Mouse (Mus musculus): ENCODE data around the gene Scin. TPM values are rescaled to one million over a fixed set of nuclear protein-coding genes. Genes with fewer than 3 reads are reported as not detected.

The Scin gene
- total RNA-seq, 2 experiments from 2014 or later = 0.18 TPM; not detected in 1

DNA sequence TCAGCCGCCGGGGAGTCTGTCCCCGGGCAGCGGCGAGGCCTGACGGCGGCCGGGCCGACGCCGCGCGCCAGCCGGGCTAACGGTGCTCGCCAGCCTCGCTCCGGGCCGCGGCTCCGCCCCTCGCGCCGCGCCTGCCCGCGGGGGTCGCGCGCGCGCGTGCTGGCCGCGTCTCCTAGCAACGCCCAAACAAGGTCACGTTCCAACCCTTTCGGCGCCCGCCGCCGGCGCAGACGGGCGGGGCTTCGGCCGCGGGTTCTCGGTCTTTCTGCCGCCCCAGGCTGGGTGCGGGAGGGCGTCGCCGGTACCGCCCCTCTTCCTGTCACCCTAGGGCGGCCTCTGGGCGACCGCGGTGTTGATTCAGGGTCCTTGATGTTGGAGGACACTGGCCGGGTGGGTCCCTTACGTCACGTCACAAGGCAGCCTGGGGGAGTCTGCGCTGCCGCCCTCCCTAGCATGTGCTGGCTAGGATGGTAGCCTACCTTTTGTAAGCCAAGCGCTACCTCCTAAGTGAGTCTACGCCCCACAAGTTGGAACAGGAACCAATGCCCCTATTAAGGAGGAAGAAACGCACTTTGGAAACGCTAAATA is 96.1 kb downstream of the Scin start, which contains the start of gene Arl4a:
Gene Arl4a (minus strand): TSS at position 150 of the 588 bp plus-strand sequence.
- DNase-seq (ENCODE audit: low spot score in 2 of 2) = peak; percentile 87 to 90
- intact Hi-C loops (cut with DNase I) = loop anchor here (1.0 to 5.0 kb wide), 3 partner anchors 81 to 373 kb away; no protein-coding TSS in a partner anchor

GRCm38 (mm10) chr12:40037226-40037813 is 96.7 kb downstream of the Scin start:
- peak; percentile 98 for DNase-seq (ENCODE audit: low spot score in 2 of 2)
- intact Hi-C loops (cut with DNase I) = loop anchor here (1.0 to 5.0 kb wide), 3 partner anchors 81 to 372 kb away; no protein-coding TSS in a partner anchor

- intact Hi-C loops (cut with DNase I) = loop anchor here (1.0 to 5.0 kb wide), 3 partner anchors 80 to 371 kb away; no protein-coding TSS in a partner anchor
- DNase-seq (ENCODE audit: low spot score in 2 of 2) = no peak
Measured at GRCm38 (mm10) chr12:40036666-40037065, 97.4 kb downstream of the Scin start.

- intact Hi-C loops (cut with DNase I) = loop anchor here (5.0 kb wide), 1 partner anchor 298 kb away; no protein-coding TSS in a partner anchor
- DNase-seq (ENCODE audit: low spot score in 2 of 2) = no peak
Measured at GRCm38 (mm10) chr12:40035506-40035905, 98.5 kb downstream of the Scin start.

GRCm38 (mm10) chr12:40029201-40029600 is 104.8 kb downstream of the Scin start:
- no peak for DNase-seq (ENCODE audit: low spot score in 2 of 2)
- intact Hi-C loops (cut with DNase I) = no loop called here

GRCm38 (mm10) chr12:40027846-40028245 is 106.2 kb downstream of the Scin start:
- intact Hi-C loops (cut with DNase I) = no loop called here
- DNase-seq (ENCODE audit: low spot score in 2 of 2) = no peak

DNA sequence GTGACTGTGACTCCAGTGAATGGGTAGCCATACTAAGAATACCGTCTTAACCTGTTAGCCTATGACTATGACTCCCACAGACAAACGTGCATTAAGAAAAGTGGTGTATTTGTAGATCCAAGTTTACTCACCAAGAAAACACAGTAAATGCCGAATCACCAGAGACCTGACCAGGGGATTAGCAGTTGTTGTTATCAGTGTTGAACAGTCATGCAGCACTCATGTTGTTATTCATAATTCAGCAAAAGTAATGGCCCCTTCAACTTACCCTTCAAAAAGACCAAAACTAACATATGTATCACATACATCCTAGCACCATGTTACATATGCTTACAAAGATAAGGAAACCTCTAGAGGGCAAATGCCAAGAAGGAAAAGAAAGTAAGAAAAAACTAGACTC is 106.6 kb downstream of the Scin start:
- DNase-seq (ENCODE audit: low spot score in 2 of 2) = no peak
- intact Hi-C loops (cut with DNase I) = no loop called here

GRCm38 (mm10) chr12:40023918-40024317 is 110.1 kb downstream of the Scin start:
- DNase-seq (ENCODE audit: low spot score in 2 of 2) = no peak
- intact Hi-C loops (cut with DNase I) = no loop called here

DNA sequence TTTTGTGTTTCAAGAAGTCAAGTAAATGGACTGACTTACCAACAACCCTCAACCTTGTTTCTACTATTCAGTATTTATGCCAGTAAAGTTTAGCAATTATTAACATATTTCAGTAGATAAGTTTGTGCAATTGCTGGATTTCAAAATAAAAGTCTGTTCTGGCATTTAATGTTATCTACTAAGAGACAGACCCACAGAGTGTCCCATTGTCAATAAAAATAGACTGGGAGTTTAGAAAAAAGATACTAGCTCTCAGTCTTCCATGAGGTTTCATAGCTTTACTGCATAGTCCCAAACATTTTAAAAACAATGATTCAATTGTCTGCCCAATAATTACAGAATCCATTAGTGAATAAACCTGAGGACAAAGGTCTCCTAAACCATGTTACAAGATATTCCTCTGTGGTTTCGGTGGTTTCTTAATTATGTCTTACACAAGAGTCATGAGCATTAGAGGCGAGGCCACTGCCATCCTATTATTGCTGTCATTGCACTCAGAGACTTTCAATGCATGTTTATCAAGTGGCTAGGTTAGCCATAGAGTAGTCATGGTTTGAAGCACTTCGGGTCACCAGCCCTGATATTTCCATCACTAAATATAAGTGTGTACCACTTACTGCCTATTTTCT is 110.9 kb downstream of the Scin start:
- DNase-seq (ENCODE audit: low spot score in 2 of 2) = no peak
- intact Hi-C loops (cut with DNase I) = no loop called here

DNA sequence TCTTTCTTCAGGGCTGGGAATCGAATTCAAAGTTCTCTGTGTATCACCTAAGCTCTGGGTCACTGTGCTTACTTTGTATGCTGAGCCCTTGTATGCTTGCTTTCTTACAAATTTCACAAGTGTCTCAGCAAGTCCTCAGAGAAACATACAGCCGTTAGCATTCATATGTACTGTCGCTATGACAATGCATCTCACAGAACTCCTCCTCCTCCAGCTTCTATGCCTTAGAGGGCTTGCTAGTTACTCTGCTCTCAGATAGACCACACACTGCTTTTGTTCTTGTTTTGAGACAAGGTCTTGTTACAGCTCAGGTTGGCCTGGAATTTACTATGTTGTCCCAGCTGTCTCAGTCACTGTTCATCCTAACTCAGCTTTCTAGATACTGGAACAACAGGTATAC is 111.7 kb downstream of the Scin start:
- DNase-seq (ENCODE audit: low spot score in 2 of 2) = peak in 1 of 2 experiments; percentile 14
- intact Hi-C loops (cut with DNase I) = no loop called here

GRCm38 (mm10) chr12:40017955-40018505 is 116.0 kb downstream of the Scin start:
- DNase-seq (ENCODE audit: low spot score in 2 of 2) = no peak
- intact Hi-C loops (cut with DNase I) = loop anchor here (5.0 kb wide), 1 partner anchor 171 kb away; no protein-coding TSS in a partner anchor

DNA sequence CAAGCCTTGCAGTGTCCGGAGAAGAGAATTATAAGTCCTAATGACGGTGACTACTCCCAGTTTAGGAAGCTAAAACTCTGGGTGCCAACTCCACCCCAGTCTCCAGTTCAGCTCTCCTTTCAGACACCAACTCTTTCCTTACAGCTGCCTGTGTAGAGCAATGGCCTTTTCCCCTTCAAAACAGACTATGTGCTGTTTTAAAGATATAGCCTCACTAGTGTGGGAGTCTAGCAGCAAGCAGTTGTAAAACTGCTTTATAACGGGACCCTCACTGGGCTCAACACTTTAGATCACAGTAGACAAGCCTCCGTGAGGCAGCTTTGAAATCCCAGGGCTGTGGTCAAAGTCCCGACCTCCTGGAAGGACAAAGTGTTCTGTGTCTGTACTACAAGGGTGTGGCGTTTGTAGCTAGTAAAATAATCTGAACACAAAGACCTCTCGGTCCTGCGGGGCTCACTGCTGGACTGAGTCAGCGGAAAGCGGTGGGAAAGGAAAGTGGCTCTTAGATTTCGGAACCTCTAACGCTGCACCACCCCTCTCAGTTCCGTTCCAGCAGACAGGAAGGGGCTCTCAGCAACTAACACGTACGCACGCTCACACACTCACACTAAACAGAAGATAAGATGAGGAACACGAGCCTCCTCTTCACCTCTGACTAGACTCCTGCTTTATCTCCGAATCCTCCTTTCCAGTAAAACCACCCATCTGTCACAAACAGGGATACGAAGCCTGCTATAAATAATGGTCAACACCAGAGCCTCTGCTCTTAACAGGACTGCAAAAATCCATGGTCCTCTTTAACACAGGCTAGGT is 117.2 kb downstream of the Scin start:
- intact Hi-C loops (cut with DNase I) = loop anchor here (5.0 kb wide), 1 partner anchor 170 kb away; no protein-coding TSS in a partner anchor
- peak; percentile 15 to 19 for DNase-seq (ENCODE audit: low spot score in 2 of 2)

DNA sequence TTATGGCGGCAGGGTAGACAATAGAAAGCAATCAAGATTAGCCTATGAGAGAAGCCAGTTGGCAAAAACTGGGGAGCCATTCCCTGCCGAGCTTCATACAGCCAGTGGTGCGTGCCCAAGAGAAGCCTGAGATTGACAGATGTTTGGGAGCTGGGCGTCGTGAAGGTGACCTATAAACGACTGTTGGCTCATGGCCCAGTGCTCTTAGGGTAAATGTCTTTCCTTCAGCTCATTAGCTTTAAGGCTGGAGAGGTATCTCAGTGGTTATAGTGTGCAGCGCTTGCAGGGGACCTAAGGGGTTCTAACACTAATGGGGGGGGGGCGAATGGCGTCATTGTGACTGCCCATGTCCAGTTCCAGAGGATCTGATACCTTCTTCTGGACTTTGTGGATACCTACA is 118.0 kb downstream of the Scin start:
- intact Hi-C loops (cut with DNase I) = loop anchor here (5.0 kb wide), 1 partner anchor 169 kb away; no protein-coding TSS in a partner anchor
- no peak for DNase-seq (ENCODE audit: low spot score in 2 of 2)

GRCm38 (mm10) chr12:40009866-40010265 is 124.2 kb downstream of the Scin start:
- DNase-seq (ENCODE audit: low spot score in 2 of 2) = no peak
- intact Hi-C loops (cut with DNase I) = no loop called here

Other genes with a start within 250 kb of the Scin start
- 10 to 100 TPM; 51.7 to 57.5 TPM for gene Arl4a, start 96.2 kb downstream of the Scin start, total RNA-seq (2021)
- gene Lsmem1, start 65.3 kb upstream of the Scin start, total RNA-seq (2021) = 1 to 10 TPM in 1 of 2 experiments, under 1 TPM in 1; 0.97 to 1.1 TPM
- gene Ifrd1, start 114.3 kb upstream of the Scin start, total RNA-seq (2021) = 10 to 100 TPM; 85.0 to 91.1 TPM